Mouse (Mus musculus): ENCODE data around the gene Lrrc71.

The Lrrc71 gene

DNA sequence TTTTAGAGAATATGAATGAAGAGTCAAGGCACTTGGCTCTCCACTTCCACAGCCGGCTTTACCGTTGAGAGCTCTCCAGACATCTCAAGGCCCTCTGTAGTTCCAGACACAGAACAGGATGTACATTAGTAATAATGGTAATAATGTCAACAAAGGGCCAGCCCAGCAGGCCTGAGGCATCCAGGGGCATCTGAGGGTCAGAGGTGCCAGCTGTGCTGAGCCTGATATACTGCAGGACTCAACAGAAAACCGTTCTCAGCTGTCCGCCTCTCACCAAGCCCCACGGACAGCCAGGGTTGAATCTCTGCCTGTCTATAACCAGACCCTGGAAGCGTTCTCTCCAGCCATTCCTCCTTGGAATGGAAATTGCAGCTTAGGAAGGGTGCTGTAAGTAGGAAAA is 23.9 kb downstream of the Lrrc71 start:
- DNase-seq (ENCODE audit: low spot score in 2 of 2) = no peak

DNA sequence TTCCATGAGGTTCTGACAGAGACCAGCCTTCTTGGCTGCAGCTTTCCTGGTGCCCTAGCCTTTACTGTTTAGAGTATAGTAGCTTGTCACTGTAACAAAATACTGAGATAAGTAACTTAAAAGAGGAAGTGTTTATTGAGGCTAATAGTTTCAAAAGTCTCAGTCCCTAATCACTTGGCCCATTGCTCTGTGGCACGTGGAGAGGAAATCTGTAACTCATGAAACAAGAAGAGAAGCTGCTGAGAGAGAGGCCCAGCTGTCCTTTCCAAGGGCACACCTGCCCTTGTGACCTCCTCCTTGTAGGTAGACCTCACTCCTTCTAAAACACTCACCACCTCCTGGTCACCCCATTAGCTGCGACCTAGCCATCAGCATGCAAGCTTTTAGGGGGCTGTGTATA is 29.9 kb downstream of the Lrrc71 start:
- no peak for DNase-seq (ENCODE audit: low spot score in 2 of 2)

Measured in thymus, postnatal 10 days (tissue).